Mouse (Mus musculus): ENCODE data around the gene Smim4. TPM values are rescaled to one million over a fixed set of nuclear protein-coding genes. Genes with fewer than 3 reads are reported as not detected.

The Smim4 gene
- polyA plus RNA-seq (2012; ENCODE audit: low replicate concordance) = 30.1 and 46.4 TPM in 2 replicates

DNA sequence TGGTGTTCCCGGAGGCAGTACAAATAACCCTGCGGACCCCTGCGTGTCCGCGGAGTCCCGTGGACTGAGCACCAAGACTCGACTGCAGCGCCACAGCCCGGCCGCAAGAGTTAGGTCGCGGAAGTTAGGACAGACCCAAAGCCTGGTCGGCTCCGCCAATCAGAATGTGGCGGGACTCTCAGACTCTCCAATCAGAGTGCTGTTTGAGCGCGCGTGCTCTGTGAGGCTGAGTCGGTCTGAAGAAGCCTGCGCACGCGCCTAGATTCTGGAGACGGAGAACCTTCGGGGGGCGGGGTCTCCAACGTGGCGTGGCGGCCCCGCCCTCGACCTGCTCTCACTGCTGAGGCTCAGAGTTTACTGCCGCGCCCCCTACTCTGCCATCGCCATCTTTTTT, at the start of gene Smim4:
Gene Smim4, minus strand, starts transcription at position 131 of the 394 bp plus-strand sequence.

DNA sequence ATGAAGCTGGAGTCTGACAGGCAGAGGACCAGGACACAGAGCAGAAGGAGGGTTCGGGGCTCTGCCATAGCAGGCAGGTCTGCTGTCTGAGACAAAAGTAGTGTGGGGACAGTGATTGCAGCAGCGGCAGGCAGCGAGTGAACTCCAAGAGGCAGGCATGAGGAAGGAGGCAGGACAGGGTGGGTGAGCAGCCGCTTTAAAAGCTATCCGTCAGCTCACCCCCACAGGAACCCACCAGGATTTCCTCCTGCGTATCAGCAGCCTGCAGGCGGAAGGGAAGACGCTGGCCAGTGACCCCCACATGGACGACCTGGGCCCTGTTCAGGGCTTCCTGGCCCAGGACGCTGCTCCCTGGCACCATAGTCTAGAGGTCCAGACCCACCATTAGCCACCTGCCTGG, 39.7 kb upstream of the Smim4 start, which contains the start of gene Stab1:
Gene Stab1, minus strand, starts transcription at position 217 of the 400 bp plus-strand sequence.

DNA sequence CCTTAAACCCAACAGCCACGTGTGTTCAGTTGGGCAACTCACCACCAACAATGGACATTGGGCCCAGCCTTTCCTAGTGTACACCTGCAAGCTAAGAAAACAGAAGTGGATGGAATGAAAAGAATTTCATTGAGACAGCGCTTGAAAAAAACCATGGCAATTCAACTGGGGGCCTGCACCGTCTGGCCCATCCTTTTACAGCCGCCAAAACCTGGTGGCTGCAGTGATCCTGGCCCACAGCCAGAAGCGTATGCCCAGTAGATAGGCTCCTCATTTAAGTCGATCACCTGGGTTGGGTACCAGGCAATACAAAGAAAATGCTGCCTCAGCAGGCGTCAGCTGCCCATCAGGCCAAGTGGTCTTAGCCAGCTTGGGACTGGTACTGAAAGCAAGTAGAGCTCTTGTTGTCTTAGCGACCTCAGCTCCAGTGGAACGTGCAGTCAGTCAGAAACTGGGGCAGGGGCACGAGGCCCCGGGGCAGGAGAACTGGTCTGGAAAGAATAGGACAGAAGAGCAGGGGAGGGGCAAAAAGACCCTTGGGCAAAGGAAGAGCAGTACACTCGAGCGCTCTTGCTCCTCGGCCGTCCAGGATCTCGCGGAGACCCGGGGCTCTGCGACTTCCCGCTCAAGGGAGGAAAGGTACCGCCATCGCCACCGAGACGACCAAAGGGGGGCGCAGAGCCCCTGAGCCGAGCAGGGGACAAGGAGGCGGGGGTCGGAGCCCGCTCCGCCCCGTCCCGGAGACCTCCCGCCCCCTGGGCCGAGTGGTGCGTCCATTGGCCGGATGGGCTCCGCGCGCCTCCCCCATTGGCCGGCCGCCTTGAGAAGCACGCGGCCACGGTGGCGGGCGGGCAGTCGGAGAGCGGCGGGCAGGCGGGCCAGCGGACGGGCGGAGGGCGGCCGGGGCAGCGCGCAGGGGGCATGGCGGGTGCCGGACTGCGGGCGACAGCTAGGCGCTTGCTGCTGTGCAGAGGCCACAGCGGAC, 1.8 kb upstream of the Smim4 start, which contains the start of gene Nt5dc2:
Gene Nt5dc2, plus strand, starts transcription at position 818 of the 985 bp plus-strand sequence.

Other genes with a start within 250 kb of the Smim4 start
- gene Mustn1, start 249.8 kb downstream of the Smim4 start, polyA plus RNA-seq (2012; ENCODE audit: low replicate concordance) = 0.75 TPM in 1 of 2 replicates, not detected in the other
- not detected in 2 replicates for gene Itih4, start 242.5 kb downstream of the Smim4 start, polyA plus RNA-seq (2012; ENCODE audit: low replicate concordance)
- 0.05 TPM in 1 of 2 replicates, not detected in the other for gene Itih3, start 205.2 kb downstream of the Smim4 start, polyA plus RNA-seq (2012; ENCODE audit: low replicate concordance)
- not detected in 2 replicates for gene Itih1, start 185.7 kb downstream of the Smim4 start, polyA plus RNA-seq (2012; ENCODE audit: low replicate concordance)
- 2.8 and 2.9 TPM in 2 replicates for gene Nek4, start 177.6 kb downstream of the Smim4 start, polyA plus RNA-seq (2012; ENCODE audit: low replicate concordance)
- 4.2 and 10.3 TPM in 2 replicates for gene Glt8d1, start 127.6 kb downstream of the Smim4 start, polyA plus RNA-seq (2012; ENCODE audit: low replicate concordance)
- gene Spcs1, start 127.3 kb downstream of the Smim4 start, polyA plus RNA-seq (2012; ENCODE audit: low replicate concordance) = 19.4 and 26.5 TPM in 2 replicates
- 11.4 and 16.3 TPM in 2 replicates for gene Pbrm1, start 109.8 kb downstream of the Smim4 start, polyA plus RNA-seq (2012; ENCODE audit: low replicate concordance)
- 3.6 and 13.9 TPM in 2 replicates for gene Gnl3, start 109.8 kb downstream of the Smim4 start, polyA plus RNA-seq (2012; ENCODE audit: low replicate concordance)
- 3.8 and 17.4 TPM in 2 replicates for gene Nt5dc2, start 2.1 kb upstream of the Smim4 start, polyA plus RNA-seq (2012; ENCODE audit: low replicate concordance)
- 1.2 and 2.7 TPM in 2 replicates for gene Stab1, start 39.7 kb upstream of the Smim4 start, polyA plus RNA-seq (2012; ENCODE audit: low replicate concordance)
- gene Tnnc1, start 79.4 kb upstream of the Smim4 start, polyA plus RNA-seq (2012; ENCODE audit: low replicate concordance) = 0.18 TPM in 1 of 2 replicates, not detected in the other
- 207 and 272 TPM in 2 replicates for gene Nisch, start 88.0 kb upstream of the Smim4 start, polyA plus RNA-seq (2012; ENCODE audit: low replicate concordance)
- gene Sema3g, start 88.9 kb upstream of the Smim4 start, polyA plus RNA-seq (2012; ENCODE audit: low replicate concordance) = 0.05 and 0.17 TPM in 2 replicates
- gene Phf7, start 122.4 kb upstream of the Smim4 start, polyA plus RNA-seq (2012; ENCODE audit: low replicate concordance) = 5.3 and 6.3 TPM in 2 replicates
- 42.4 and 44.6 TPM in 2 replicates for gene Bap1, start 122.5 kb upstream of the Smim4 start, polyA plus RNA-seq (2012; ENCODE audit: low replicate concordance)
- gene Dnah1, start 194.9 kb upstream of the Smim4 start, polyA plus RNA-seq (2012; ENCODE audit: low replicate concordance) = 0.04 and 0.12 TPM in 2 replicates
- 7.9 and 10.4 TPM in 2 replicates for gene Capn7, start 207.7 kb upstream of the Smim4 start, polyA plus RNA-seq (2012; ENCODE audit: low replicate concordance)